Mouse (Mus musculus): ENCODE measurements around the gene Crispld2. TPM values are rescaled to one million over a fixed set of nuclear protein-coding genes. Genes with fewer than 3 reads are reported as not detected.

Gene Crispld2
- total RNA-seq, 1 experiment: 12.1 TPM

DNA sequence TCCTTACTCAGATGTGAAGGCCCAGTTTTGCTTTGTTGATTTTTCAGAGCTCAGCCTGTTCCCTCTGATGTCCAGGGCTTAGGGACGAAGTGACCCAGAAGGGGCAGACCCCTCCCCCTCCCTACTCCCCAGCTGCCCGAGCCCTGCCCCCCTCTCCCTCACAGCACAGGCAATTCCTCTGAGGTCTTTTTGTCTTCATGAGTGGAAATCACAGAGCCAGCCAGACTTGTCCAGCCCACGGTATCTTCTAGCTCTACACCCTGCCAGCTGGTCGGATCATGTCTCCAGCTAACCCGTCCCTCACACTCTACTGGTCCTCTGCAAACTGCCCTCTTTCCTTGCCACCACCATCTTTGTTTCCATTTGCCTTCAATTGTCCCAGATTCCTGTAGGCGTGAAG, 42.2 kb downstream of the Crispld2 start:
- TF ChIP-seq ZNF384 (IDR thresholded peaks at IDR 0.05; ENCODE audit: low read depth, low read length) (no peak), CHD2 (IDR thresholded peaks at IDR 0.05; ENCODE audit: low read depth, low read length) (no peak), HCFC1 (IDR thresholded peaks at IDR 0.05; ENCODE audit: borderline replicate concordance, insufficient read depth, low read length) (no peak)
- no peak for DNase-seq (ENCODE audit: low read depth, low spot score)
- no peak overlapping the region for H3K4me3 ChIP-seq (ENCODE audit: insufficient read depth in 1 of 2, low read depth in 1 of 2, low read length in 2 of 2, poor library complexity in 1 of 2, severe bottlenecking in 1 of 2)
- no peaks in the 10 kb centered on the region for H3K4me1 ChIP-seq (ENCODE audit: control insufficient read depth in 2 of 2, insufficient read depth in 2 of 2, low read length in 2 of 2, poor library complexity in 1 of 2)
- H3K27ac ChIP-seq (ENCODE audit: insufficient read depth, low read depth, low read length, poor library complexity, severe bottlenecking): no peak overlapping the region
- in situ Hi-C loops (cut with MboI; ENCODE audit: low sequenced_read_pairs in 2 of 2, unreplicated experiment in 2 of 2): no loop called here
- no peak overlapping the region for H3K9ac ChIP-seq (ENCODE audit: insufficient read depth, low read depth, low read length, poor library complexity, severe bottlenecking)
- H3K9me3 ChIP-seq (ENCODE audit: control insufficient read depth, insufficient read depth, low read depth, low read length): no peaks in the 10 kb centered on the region
- no peaks in the 10 kb centered on the region for H3K36me3 ChIP-seq (ENCODE audit: control insufficient read depth, insufficient read depth, low read length, poor library complexity, severe bottlenecking)

DNA sequence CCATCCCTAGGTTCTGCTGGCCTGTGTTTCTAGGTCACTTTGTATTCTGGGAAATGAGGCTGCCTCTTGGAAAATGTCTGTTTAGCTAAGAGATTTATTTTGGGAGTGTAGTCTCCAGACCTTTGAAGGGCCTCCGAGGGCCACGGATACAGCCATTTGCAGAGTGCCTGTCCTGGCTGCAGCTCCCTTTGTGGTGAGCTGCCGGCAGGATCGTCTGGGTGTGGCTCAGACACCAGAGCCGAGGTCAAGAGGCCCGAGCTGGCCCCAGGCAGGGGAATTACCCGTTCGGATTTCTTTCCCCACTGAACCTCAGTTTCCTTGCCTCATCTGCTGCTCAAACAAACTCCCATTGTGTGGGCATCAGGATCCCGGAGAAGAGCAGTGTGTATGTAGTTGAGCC, 43.9 kb downstream of the Crispld2 start:
- H3K9me3 ChIP-seq (ENCODE audit: control insufficient read depth, insufficient read depth, low read depth, low read length): no peaks in the 10 kb centered on the region
- H3K27ac ChIP-seq (ENCODE audit: insufficient read depth, low read depth, low read length, poor library complexity, severe bottlenecking): no peak overlapping the region
- TF ChIP-seq CHD2 (IDR thresholded peaks at IDR 0.05; ENCODE audit: low read depth, low read length) (no peak), ZC3H11A (IDR thresholded peaks at IDR 0.05; ENCODE audit: borderline replicate concordance, low read depth, low read length) (no peak), MAFK (IDR thresholded peaks at IDR 0.05; ENCODE audit: insufficient read depth, low read depth, low read length) (no peak), HCFC1 (IDR thresholded peaks at IDR 0.05; ENCODE audit: borderline replicate concordance, insufficient read depth, low read length) (no peak), ZNF384 (IDR thresholded peaks at IDR 0.05; ENCODE audit: low read depth, low read length) (no peak)
- in situ Hi-C loops (cut with MboI; ENCODE audit: low sequenced_read_pairs in 2 of 2, unreplicated experiment in 2 of 2): no loop called here
- no peaks in the 10 kb centered on the region for H3K36me3 ChIP-seq (ENCODE audit: control insufficient read depth, insufficient read depth, low read length, poor library complexity, severe bottlenecking)
- H3K4me1 ChIP-seq (ENCODE audit: control insufficient read depth in 2 of 2, insufficient read depth in 2 of 2, low read length in 2 of 2, poor library complexity in 1 of 2): no peaks in the 10 kb centered on the region
- H3K4me3 ChIP-seq (ENCODE audit: insufficient read depth in 1 of 2, low read depth in 1 of 2, low read length in 2 of 2, poor library complexity in 1 of 2, severe bottlenecking in 1 of 2): no peak overlapping the region
- DNase-seq (ENCODE audit: low read depth, low spot score): no peak
- H3K9ac ChIP-seq (ENCODE audit: insufficient read depth, low read depth, low read length, poor library complexity, severe bottlenecking): no peak overlapping the region

DNA sequence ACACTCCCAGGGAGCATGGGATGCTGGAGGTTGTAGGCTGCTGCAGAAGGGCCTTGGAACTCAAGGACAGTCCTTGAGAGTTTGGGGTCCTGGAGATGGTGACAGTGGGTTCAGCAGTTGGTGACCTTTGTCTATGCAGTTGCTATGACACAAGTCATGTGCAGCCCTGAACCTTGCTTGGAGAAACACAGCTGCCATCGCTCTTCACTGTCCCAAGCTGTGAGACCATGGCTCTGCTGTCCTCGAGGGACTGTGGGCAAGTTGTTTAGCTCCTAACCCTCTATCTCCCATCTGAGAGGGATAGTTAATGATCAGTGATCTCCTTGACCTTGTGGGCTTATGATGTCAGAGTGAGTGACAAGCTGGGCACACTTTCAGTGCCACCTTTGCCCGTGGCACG, 44.3 kb downstream of the Crispld2 start:
- H3K9me3 ChIP-seq (ENCODE audit: control insufficient read depth, insufficient read depth, low read depth, low read length): no peaks in the 10 kb centered on the region
- H3K4me3 ChIP-seq (ENCODE audit: insufficient read depth in 1 of 2, low read depth in 1 of 2, low read length in 2 of 2, poor library complexity in 1 of 2, severe bottlenecking in 1 of 2): no peak overlapping the region
- H3K36me3 ChIP-seq (ENCODE audit: control insufficient read depth, insufficient read depth, low read length, poor library complexity, severe bottlenecking): no peaks in the 10 kb centered on the region
- no peak for DNase-seq (ENCODE audit: low read depth, low spot score)
- TF ChIP-seq ZC3H11A (IDR thresholded peaks at IDR 0.05; ENCODE audit: borderline replicate concordance, low read depth, low read length) (no peak), MAFK (IDR thresholded peaks at IDR 0.05; ENCODE audit: insufficient read depth, low read depth, low read length) (no peak), ZNF384 (IDR thresholded peaks at IDR 0.05; ENCODE audit: low read depth, low read length) (no peak), HCFC1 (IDR thresholded peaks at IDR 0.05; ENCODE audit: borderline replicate concordance, insufficient read depth, low read length) (no peak), CHD2 (IDR thresholded peaks at IDR 0.05; ENCODE audit: low read depth, low read length) (no peak)
- H3K4me1 ChIP-seq (ENCODE audit: control insufficient read depth in 2 of 2, insufficient read depth in 2 of 2, low read length in 2 of 2, poor library complexity in 1 of 2): no peaks in the 10 kb centered on the region
- in situ Hi-C loops (cut with MboI; ENCODE audit: low sequenced_read_pairs in 2 of 2, unreplicated experiment in 2 of 2): no loop called here
- H3K9ac ChIP-seq (ENCODE audit: insufficient read depth, low read depth, low read length, poor library complexity, severe bottlenecking): no peak overlapping the region
- no peak overlapping the region for H3K27ac ChIP-seq (ENCODE audit: insufficient read depth, low read depth, low read length, poor library complexity, severe bottlenecking)

DNA sequence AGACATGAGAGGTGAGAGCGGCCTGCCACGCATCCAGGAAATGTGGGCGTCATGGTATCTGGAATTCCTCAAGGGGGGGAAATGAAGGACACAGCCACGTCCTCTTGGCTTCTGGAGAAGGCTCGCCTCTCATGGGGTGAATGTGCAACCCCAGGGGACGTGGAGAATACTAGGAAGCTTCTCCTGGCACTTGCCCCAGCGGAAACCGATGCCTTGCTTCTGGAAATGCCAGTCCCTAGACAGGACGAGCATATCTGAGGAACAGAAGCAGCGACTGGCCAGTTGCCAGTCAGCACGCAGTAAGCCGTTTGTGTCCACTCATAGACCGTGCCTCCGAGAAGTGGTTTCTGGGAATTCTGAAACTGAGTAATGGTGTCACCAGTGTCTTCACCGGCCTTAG, 45.0 kb downstream of the Crispld2 start:
- in situ Hi-C loops (cut with MboI; ENCODE audit: low sequenced_read_pairs in 2 of 2, unreplicated experiment in 2 of 2): no loop called here

GRCm38 (mm10) chr8:120037611-120038010, 45.4 kb downstream of the Crispld2 start:
- no peak for DNase-seq (ENCODE audit: low read depth, low spot score)
- H3K9ac ChIP-seq (ENCODE audit: insufficient read depth, low read depth, low read length, poor library complexity, severe bottlenecking): no peak overlapping the region
- in situ Hi-C loops (cut with MboI; ENCODE audit: low sequenced_read_pairs in 2 of 2, unreplicated experiment in 2 of 2): no loop called here
- no peaks in the 10 kb centered on the region for H3K36me3 ChIP-seq (ENCODE audit: control insufficient read depth, insufficient read depth, low read length, poor library complexity, severe bottlenecking)
- TF ChIP-seq ZC3H11A (IDR thresholded peaks at IDR 0.05; ENCODE audit: borderline replicate concordance, low read depth, low read length): no peak
- TF ChIP-seq CHD2 (IDR thresholded peaks at IDR 0.05; ENCODE audit: low read depth, low read length): no peak
- TF ChIP-seq HCFC1 (IDR thresholded peaks at IDR 0.05; ENCODE audit: borderline replicate concordance, insufficient read depth, low read length): no peak
- no peak for TF ChIP-seq ZNF384 (IDR thresholded peaks at IDR 0.05; ENCODE audit: low read depth, low read length)
- no peak for TF ChIP-seq MAFK (IDR thresholded peaks at IDR 0.05; ENCODE audit: insufficient read depth, low read depth, low read length)
- H3K27ac ChIP-seq (ENCODE audit: insufficient read depth, low read depth, low read length, poor library complexity, severe bottlenecking): no peak overlapping the region
- H3K9me3 ChIP-seq (ENCODE audit: control insufficient read depth, insufficient read depth, low read depth, low read length): no peaks in the 10 kb centered on the region
- no peaks in the 10 kb centered on the region for H3K4me1 ChIP-seq (ENCODE audit: control insufficient read depth in 2 of 2, insufficient read depth in 2 of 2, low read length in 2 of 2, poor library complexity in 1 of 2)
- H3K4me3 ChIP-seq (ENCODE audit: insufficient read depth in 1 of 2, low read depth in 1 of 2, low read length in 2 of 2, poor library complexity in 1 of 2, severe bottlenecking in 1 of 2): no peak overlapping the region

More for the DNA sequence above, 45.0 kb downstream of the Crispld2 start:
- TF ChIP-seq CHD2 (IDR thresholded peaks at IDR 0.05; ENCODE audit: low read depth, low read length) (no peak), ZNF384 (IDR thresholded peaks at IDR 0.05; ENCODE audit: low read depth, low read length) (no peak), ZC3H11A (IDR thresholded peaks at IDR 0.05; ENCODE audit: borderline replicate concordance, low read depth, low read length) (no peak), HCFC1 (IDR thresholded peaks at IDR 0.05; ENCODE audit: borderline replicate concordance, insufficient read depth, low read length) (no peak), MAFK (IDR thresholded peaks at IDR 0.05; ENCODE audit: insufficient read depth, low read depth, low read length) (no peak)
- Histone ChIP-seq H3K27ac (ENCODE audit: insufficient read depth, low read depth, low read length, poor library complexity, severe bottlenecking) (no peak overlapping the region), H3K9me3 (ENCODE audit: control insufficient read depth, insufficient read depth, low read depth, low read length) (no peaks in the 10 kb centered on the region), H3K36me3 (ENCODE audit: control insufficient read depth, insufficient read depth, low read length, poor library complexity, severe bottlenecking) (no peaks in the 10 kb centered on the region), H3K4me3 (ENCODE audit: insufficient read depth in 1 of 2, low read depth in 1 of 2, low read length in 2 of 2, poor library complexity in 1 of 2, severe bottlenecking in 1 of 2) (no peak overlapping the region), H3K4me1 (ENCODE audit: control insufficient read depth in 2 of 2, insufficient read depth in 2 of 2, low read length in 2 of 2, poor library complexity in 1 of 2) (no peaks in the 10 kb centered on the region), H3K9ac (ENCODE audit: insufficient read depth, low read depth, low read length, poor library complexity, severe bottlenecking) (no peak overlapping the region)
- DNase-seq (ENCODE audit: low read depth, low spot score): no peak
